Mouse (Mus musculus) lung, embryonic 16.5 days (tissue): ENCODE measurements around the gene Usp37. TPM values are rescaled to one million over a fixed set of nuclear protein-coding genes. Genes with fewer than 3 reads are reported as not detected.

ENCODE experiments used
- ATAC-seq: fragments of 200-750 bp; cut with Nextera tagmentation; 2 replicates; pipeline ENCODE4 v1.8.0; 2017; ENCODE audit warnings: low read depth, mild to moderate bottlenecking, moderate library complexity
- H3K27ac ChIP-seq: fragments of 300-500 bp; sonication (generic); 2 replicates; pipeline ENCODE4 v1.5.1; 2014; ENCODE audit warnings: mild to moderate bottlenecking, control low read depth, low read length
- H3K27me3 ChIP-seq: fragments of 300-500 bp; sonication (generic); 2 replicates; pipeline ENCODE4 v1.6.1; 2014; ENCODE audit warnings: low read depth, low read length, mixed read lengths; ENCODE audit not compliant: control insufficient read depth, insufficient read depth
- H3K36me3 ChIP-seq: fragments of 300-500 bp; sonication (generic); 2 replicates; pipeline ENCODE4 v1.6.1; 2014; ENCODE audit warnings: low read length; ENCODE audit not compliant: control insufficient read depth, insufficient read depth
- H3K4me1 ChIP-seq: fragments of 300-500 bp; sonication (generic); replicated peaks from 2 replicates; pipeline ENCODE4 v1.6.1; 2014; ENCODE audit warnings: low read length, mixed read lengths; ENCODE audit not compliant: control insufficient read depth, insufficient read depth
- H3K4me2 ChIP-seq: fragments of 300-500 bp; sonication (generic); 2 replicates; pipeline ENCODE4 v1.6.1; 2014; ENCODE audit warnings: low read depth, low read length, control low read depth
- H3K4me3 ChIP-seq: fragments of 300-500 bp; sonication (generic); 2 replicates; pipeline ENCODE4 v1.5.1; 2014; ENCODE audit warnings: mild to moderate bottlenecking, low read length, control low read depth
- H3K9ac ChIP-seq: fragments of 300-500 bp; sonication (generic); 2 replicates; pipeline ENCODE4 v1.6.1; 2014; ENCODE audit warnings: low read length, control low read depth
- H3K9me3 ChIP-seq: fragments of 300-500 bp; sonication (generic); 2 replicates; pipeline ENCODE4 v1.6.1; 2016; ENCODE audit warnings: low read length; ENCODE audit not compliant: control insufficient read depth
- WGBS: fragments of 180-500 bp; shearing (Covaris S2); extraction: QIAGEN DNeasy Blood & Tissue Kit; methylation state at CpG from one replicate; pipeline ENCODE4 v1.1.7; 2014; 5-methylcytosine and 5-hydroxymethylcytosine counted together
- polyA plus RNA-seq: library from polyadenylated mRNA; unstranded; fragments of >200 nt; fragmentation: Nextera tagmentation; extraction: Ambion mirVana; gene quantifications from 2 replicates; pipeline ENCODE4 v1.2.1, GENCODE M21; 2015

The Usp37 gene
- polyA plus RNA-seq, 1 experiment from 2014 or later: 31.0 TPM

DNA sequence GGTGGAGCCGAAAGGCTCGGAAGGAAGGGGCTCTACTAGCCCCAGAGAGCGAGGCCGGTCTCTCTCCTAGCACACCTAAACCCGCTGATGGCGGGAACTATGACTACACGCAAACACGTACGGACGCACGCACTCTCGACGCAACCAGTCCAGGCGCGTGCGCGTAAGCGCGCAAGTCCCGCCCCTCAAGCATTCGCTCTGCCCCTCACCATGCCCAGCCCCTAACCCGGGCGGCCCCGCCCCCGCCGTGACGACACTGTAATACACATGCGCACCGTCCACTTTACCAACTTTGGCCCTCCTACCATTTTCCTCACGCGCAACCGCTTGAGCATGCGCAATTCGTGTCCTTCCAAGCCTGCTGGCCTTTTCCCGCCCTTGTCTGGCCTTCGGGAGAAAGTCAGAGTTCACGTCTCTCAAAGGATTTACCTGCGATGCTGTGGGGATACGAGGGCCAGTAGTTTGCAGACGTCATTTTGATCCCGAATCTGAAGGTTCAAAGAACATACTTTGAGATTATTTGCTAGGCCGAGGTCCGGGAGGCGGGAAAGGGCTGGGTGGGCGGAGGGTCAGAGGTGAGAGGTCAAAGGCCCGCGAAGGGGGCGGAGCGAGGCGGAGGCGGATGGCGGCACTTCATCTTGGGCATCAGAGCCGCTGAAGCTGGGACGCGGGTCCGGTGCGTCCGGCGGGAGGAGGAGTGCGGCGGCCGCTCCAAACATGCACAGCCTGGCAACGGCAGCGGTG lies 38.2 kb downstream of the Usp37 start, which contains the start of gene Cnot9:
Gene Cnot9 (plus strand): TSS at position 338 of the 744 bp plus-strand sequence.
- no peaks in the 10 kb centered on the region for H3K27me3 ChIP-seq
- peak within 1 kb of the TSS; percentile 91 for H3K4me2 ChIP-seq
- H3K9me3 ChIP-seq: no peaks in the 10 kb centered on the region
- no peaks in the 10 kb centered on the region for H3K36me3 ChIP-seq
- peak within 1 kb of the TSS; percentile 94 for H3K27ac ChIP-seq
- peak; percentile 99 for ATAC-seq
- H3K4me1 ChIP-seq: peaks cover 26% of the 10 kb centered on the region
- H3K4me3 ChIP-seq: peak within 1 kb of the TSS; percentile 95
- under 1% methylated on average over 61 of the region's 64 CpGs for WGBS
- H3K9ac ChIP-seq: peak within 1 kb of the TSS; percentile 98

DNA sequence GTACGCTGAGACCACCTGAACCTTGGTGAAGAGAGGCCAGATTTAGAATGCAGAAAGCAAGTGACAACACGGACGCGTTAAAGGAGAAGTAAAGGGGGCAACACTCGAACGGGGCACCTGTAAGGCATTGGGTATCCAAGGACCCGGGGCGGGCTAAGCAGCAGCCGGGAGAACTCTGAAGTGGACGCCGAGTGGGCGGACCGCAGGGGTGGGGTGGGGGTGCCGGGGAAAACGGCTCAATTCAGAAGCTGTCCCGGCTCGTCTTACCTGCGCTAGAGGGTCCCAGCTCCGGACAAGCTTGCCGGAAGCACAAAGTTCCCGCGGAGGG lies 38.7 kb downstream of the Usp37 start:
- Histone ChIP-seq H3K9ac (peak overlapping the region; percentile 81), H3K9me3 (no peaks in the 10 kb centered on the region), H3K4me3 (peak overlapping the region; percentile 95), H3K27ac (peak overlapping the region; percentile 74; the same call in 1 of the 2 replicates), H3K4me1 (peaks cover 26% of the 10 kb centered on the region), H3K27me3 (no peaks in the 10 kb centered on the region), H3K36me3 (no peaks in the 10 kb centered on the region), H3K4me2 (peak overlapping the region; percentile 66)
- ATAC-seq: peak; percentile 76
- under 1% methylated on average over 22 of the region's 22 CpGs for WGBS

DNA sequence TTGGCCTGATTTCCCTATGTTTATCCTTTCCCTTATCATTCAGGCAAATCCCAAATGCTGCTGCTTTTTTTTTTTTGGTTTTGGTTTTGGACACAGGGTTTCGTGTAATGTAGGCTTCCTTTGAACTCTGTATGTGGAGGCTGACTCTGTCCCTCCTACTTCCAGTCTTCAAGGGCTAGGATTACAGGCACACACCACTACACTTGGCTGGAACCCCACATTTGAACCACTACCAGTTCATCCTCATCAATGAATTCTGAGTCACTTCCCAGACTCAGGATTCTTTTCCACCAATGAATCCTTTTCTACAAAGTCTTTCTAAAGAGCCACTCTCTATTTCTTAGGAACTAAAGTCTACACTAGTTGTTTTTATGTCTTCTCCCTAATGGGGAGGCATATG lies 43.0 kb downstream of the Usp37 start:
- no peaks in the 10 kb centered on the region for H3K36me3 ChIP-seq
- H3K9me3 ChIP-seq: no peaks in the 10 kb centered on the region
- H3K9ac ChIP-seq: no peak overlapping the region
- H3K4me2 ChIP-seq: no peak overlapping the region
- H3K4me3 ChIP-seq: no peak overlapping the region
- no peak for ATAC-seq
- H3K27ac ChIP-seq: no peak overlapping the region
- H3K27me3 ChIP-seq: no peaks in the 10 kb centered on the region
- WGBS: 56% methylated on average over 1 of the region's 1 CpGs
- peaks cover 10% of the 10 kb centered on the region for H3K4me1 ChIP-seq

DNA sequence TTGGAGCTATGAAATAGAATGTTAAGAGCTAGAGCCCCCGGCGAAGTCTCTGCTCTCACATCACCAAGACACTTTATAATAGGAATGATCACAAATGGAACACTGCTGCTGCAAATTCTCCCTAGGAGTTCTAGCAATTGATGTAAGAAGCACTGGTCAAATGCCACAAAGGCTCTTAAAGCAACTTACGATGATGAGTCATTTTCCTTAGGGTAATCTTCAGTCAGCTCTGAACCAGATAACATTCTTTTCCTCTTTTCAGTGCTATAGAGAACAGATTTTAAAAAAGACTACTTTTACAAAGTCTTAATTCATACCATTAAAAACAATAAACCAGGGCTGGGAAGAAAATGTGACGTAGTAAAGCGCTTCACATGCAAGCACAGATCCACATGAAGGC lies 58.3 kb downstream of the Usp37 start:
- no peak for ATAC-seq
- H3K36me3 ChIP-seq: peaks cover 32% of the 10 kb centered on the region

DNA sequence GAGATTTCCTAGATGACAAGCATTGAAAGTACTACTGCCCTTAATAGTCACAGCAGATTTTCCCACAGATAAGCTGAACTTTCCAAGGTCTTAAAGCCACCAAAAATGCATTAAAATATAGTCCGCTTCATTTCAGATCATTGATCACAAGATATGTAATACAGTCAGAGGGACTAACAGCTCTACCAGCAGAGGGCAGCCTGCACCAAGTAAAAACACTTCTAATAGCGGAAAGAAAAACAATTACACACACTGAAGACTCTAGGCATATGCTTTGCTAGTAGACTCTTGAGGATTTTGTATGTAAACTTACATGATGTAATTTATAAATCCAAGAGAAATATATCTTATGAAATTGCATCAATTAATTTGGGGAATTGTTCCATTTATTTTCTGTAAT lies 83.8 kb downstream of the Usp37 start:
- Histone ChIP-seq H3K27ac (no peak overlapping the region), H3K36me3 (peaks cover 14% of the 10 kb centered on the region; the same call in 1 of the 2 replicates), H3K4me2 (no peak overlapping the region), H3K27me3 (no peaks in the 10 kb centered on the region), H3K9me3 (no peaks in the 10 kb centered on the region), H3K4me3 (no peak overlapping the region), H3K4me1 (no peaks in the 10 kb centered on the region), H3K9ac (no peak overlapping the region)
- WGBS: 63% methylated on average over 2 of the region's 2 CpGs
- ATAC-seq: no peak

More for the DNA sequence above, 58.3 kb downstream of the Usp37 start:
- Histone ChIP-seq H3K9me3 (no peaks in the 10 kb centered on the region), H3K9ac (no peak overlapping the region), H3K4me1 (no peaks in the 10 kb centered on the region), H3K4me3 (no peak overlapping the region), H3K27ac (no peak overlapping the region), H3K27me3 (no peaks in the 10 kb centered on the region), H3K4me2 (no peak overlapping the region)
- WGBS: 98% methylated on average over 5 of the region's 5 CpGs

DNA sequence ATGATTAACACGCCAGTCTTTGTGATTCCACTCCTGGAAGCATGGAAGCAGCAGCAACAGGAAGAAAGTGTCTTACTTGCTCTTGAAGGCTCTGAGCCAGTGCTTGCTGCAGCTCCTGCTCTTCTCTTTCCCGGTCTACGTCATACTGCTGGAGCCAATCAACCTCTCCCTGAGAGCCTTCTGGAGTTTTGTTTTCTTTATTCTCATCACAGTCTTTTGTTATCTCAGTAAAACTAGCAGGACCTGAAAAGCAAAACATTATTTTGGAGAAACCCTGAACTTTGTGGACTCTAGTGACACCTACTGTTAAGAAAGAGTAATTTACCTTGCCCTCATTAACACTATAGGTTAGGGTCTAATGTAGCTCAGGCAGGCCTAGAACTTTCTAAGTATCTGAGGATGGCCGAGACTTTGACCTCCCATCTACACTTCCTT lies 91.5 kb downstream of the Usp37 start:
- H3K4me1 ChIP-seq: no peaks in the 10 kb centered on the region
- H3K9ac ChIP-seq: no peak overlapping the region
- no peaks in the 10 kb centered on the region for H3K9me3 ChIP-seq
- H3K27ac ChIP-seq: no peak overlapping the region
- no peak overlapping the region for H3K4me2 ChIP-seq
- no peak overlapping the region for H3K4me3 ChIP-seq
- H3K36me3 ChIP-seq: peaks cover 35% of the 10 kb centered on the region
- H3K27me3 ChIP-seq: no peaks in the 10 kb centered on the region
- ATAC-seq: peak; percentile 59
- WGBS: 44% methylated on average over 4 of the region's 4 CpGs

DNA sequence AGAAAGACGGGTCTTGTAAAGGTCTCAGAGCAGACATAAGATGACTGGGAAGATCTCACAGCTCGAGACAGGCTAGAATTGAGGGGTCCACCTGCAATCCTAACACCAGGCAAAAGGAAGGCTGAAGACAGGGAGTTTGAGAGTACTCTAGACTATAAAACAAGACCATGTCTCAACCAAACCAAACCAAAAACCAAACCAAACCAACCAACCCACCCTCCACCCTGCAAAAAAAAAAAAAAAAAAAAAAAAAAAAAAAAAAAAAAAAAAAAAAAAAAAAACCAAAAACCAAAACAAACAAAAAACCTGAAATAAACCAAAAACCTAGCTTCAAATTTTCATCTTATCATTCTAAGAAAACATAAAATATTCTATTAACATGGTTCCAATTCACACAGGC lies 99.5 kb downstream of the Usp37 start:
- H3K9me3 ChIP-seq: no peaks in the 10 kb centered on the region
- peaks cover 32% of the 10 kb centered on the region for H3K36me3 ChIP-seq
- no peak overlapping the region for H3K4me3 ChIP-seq
- whole genome bisulfite sequencing: 78% methylated on average over 2 of the region's 2 CpGs
- H3K4me1 ChIP-seq: no peaks in the 10 kb centered on the region
- H3K27me3 ChIP-seq: no peaks in the 10 kb centered on the region
- no peak overlapping the region for H3K9ac ChIP-seq
- no peak overlapping the region for H3K4me2 ChIP-seq
- H3K27ac ChIP-seq: no peak overlapping the region
- ATAC-seq: no peak

DNA sequence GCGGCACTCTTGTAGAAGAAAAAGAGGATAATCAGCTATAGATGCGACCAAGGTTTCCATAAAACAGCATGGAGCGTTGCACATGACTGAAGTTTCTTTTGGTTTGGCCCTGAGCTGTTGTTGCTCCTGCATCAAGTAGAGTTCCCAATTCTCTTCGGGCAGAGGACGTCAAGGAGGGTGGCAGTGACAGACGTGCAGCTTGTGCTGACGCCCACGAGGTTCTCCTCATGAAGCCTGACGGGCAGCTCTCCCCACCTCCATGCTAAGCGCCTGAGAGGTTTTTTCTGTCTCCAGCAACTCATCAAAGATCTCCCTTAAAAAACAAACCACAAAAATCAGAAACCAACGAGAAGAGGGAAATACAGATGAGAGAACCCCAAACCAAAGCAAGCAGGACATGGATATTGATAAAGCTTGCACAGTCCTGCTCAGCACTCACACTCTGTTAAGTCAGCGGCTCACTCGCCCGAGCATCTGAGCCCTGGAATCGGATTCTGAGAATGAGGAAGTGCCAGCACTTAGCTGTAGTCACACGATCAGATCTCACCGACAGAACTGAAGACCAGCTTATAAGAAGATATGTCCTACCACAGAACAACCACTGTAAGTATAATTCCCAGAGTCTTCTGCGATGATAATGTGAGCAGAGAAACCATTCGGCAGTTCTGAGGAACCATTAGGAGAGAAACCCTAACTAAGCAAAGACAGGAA lies 104.8 kb downstream of the Usp37 start:
- Histone ChIP-seq H3K4me2 (no peak overlapping the region), H3K4me3 (no peak overlapping the region), H3K36me3 (peaks cover 28% of the 10 kb centered on the region), H3K27ac (no peak overlapping the region), H3K4me1 (no peaks in the 10 kb centered on the region), H3K27me3 (no peaks in the 10 kb centered on the region), H3K9me3 (no peaks in the 10 kb centered on the region), H3K9ac (no peak overlapping the region)
- no peak for ATAC-seq
- WGBS: 86% methylated on average over 19 of the region's 19 CpGs

DNA sequence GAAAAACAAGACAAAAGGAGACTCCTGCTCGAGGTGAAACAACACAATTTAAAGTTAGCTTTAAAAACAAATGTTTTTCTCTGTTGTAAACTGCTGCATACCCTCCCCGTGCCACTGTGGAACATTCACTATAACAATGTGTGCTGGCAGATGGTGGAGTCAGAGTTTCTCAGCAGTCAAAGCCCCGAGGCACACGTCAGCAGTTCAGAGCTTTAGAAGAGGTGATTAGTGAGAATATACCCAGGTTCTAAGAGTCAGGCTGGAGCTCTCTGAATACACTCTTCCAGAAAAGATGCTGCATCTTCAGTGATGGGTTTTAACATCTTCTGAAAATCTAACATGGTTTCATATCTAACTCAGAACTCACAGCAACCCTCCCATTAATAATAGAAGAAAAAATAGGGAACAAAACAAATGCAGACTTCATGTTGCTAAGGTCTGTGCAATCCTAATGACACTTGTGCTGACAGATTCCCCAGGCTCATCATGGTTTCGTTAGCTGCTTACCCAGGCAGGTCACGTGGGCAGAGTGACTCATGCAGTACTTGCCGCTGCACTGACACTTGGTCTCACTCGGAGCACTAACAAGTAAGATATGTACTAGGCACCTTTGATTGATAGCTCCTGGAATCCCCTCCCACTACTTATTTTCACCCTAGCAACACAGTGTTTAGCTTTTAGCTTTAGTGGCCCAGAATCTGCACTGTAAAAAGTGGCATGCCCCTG lies 106.2 kb downstream of the Usp37 start:
- Histone ChIP-seq H3K4me1 (no peaks in the 10 kb centered on the region), H3K4me2 (no peak overlapping the region), H3K9me3 (no peaks in the 10 kb centered on the region), H3K9ac (no peak overlapping the region), H3K27me3 (no peaks in the 10 kb centered on the region), H3K27ac (no peak overlapping the region), H3K4me3 (no peak overlapping the region), H3K36me3 (peaks cover 25% of the 10 kb centered on the region)
- peak; percentile 64 for ATAC-seq
- 51% methylated on average over 8 of the region's 8 CpGs for WGBS
